Mouse (Mus musculus) liver, postnatal 0 days (tissue): ENCODE measurements at regions not wholly inside any gene's neighbourhood (a gene's known extent, or its start where the extent isn't known, plus 50 kb on each side); places are given as distances from the start of the nearest gene placed in this dataset. TPM values are rescaled to one million over a fixed set of nuclear protein-coding genes. Genes with fewer than 3 reads are reported as not detected.

Experiments
- ATAC-seq: fragments of 200-750 bp; cut with Nextera tagmentation; 2 replicates; pipeline ENCODE4 v1.8.0; 2017; ENCODE audit warnings: mild to moderate bottlenecking, moderate library complexity
- DNase-seq: peaks from one replicate; pipeline ENCODE4 v3.0.0-alpha.2; 2016
- H3K27ac ChIP-seq: fragments of 300-500 bp; sonication (generic); 2 replicates; pipeline ENCODE4 v1.5.1; 2014; ENCODE audit warnings: antibody characterized with exemption, moderate library complexity, mild to moderate bottlenecking, low read depth
- H3K27me3 ChIP-seq: fragments of 300-500 bp; sonication (generic); 2 replicates; pipeline ENCODE4 v1.6.1; 2014; ENCODE audit warnings: low read length, control low read depth, mixed read lengths; ENCODE audit not compliant: insufficient read depth
- H3K36me3 ChIP-seq: fragments of 300-500 bp; sonication (generic); replicated peaks from 2 replicates; pipeline ENCODE4 v1.6.1; 2014; ENCODE audit warnings: mild to moderate bottlenecking, control low read depth, low read length, moderate library complexity, mixed read lengths; ENCODE audit not compliant: insufficient read depth
- H3K4me1 ChIP-seq: fragments of 300-500 bp; sonication (generic); 2 replicates; pipeline ENCODE4 v1.6.1; 2014; ENCODE audit warnings: antibody characterized with exemption, mild to moderate bottlenecking, control low read depth; ENCODE audit not compliant: insufficient read depth
- H3K4me2 ChIP-seq: fragments of 300-500 bp; sonication (generic); 2 replicates; pipeline ENCODE4 v1.6.1; 2014; ENCODE audit warnings: low read depth, mild to moderate bottlenecking, low read length, moderate library complexity, mixed read lengths
- H3K4me3 ChIP-seq: fragments of 300-500 bp; sonication (generic); 2 replicates; pipeline ENCODE4 v1.5.1; 2014; ENCODE audit warnings: low read depth, low read length
- H3K9ac ChIP-seq: fragments of 300-500 bp; sonication (generic); replicated peaks from 2 replicates; pipeline ENCODE4 v1.6.1; 2014; ENCODE audit warnings: mild to moderate bottlenecking, moderate library complexity
- H3K9me3 ChIP-seq: fragments of 300-500 bp; sonication (generic); 2 replicates; pipeline ENCODE4 v1.6.1; 2016; ENCODE audit warnings: mild to moderate bottlenecking, control low read depth, low read length, mixed read lengths
- CTCF ChIP-seq: sonication (generic); IDR thresholded peaks from 2 replicates; pipeline ENCODE4 v1.5.1; 2016; ENCODE audit warnings: antibody characterized with exemption, low read depth
- EP300 ChIP-seq: IDR thresholded peaks from 2 replicates; pipeline ENCODE4 v1.6.1; 2016; ENCODE audit warnings: antibody characterized with exemption, low read depth, mild to moderate bottlenecking
- WGBS: fragments of 180-500 bp; shearing (Covaris S2); extraction: QIAGEN DNeasy Blood & Tissue Kit; methylation state at CpG from one replicate; pipeline ENCODE4 v1.1.7; 2014; ENCODE audit not compliant: insufficient replicate concordance; 5-methylcytosine and 5-hydroxymethylcytosine counted together
- microRNA-seq: library from miRNA; unstranded; fragments of <30 nt; microRNA quantifications from one replicate; pipeline ENCODE4, GENCODE M21; 2016

- no peak for TF ChIP-seq EP300
- TF ChIP-seq CTCF, result peak; percentile 72
- peak; percentile 58 for DNase-seq
Measured at GRCm38 (mm10) chr8:107881851-107882250, 60.6 kb upstream of the Zfhx3 start.

GRCm38 (mm10) chr8:107885547-107885946, 56.9 kb upstream of the Zfhx3 start:
- H3K27me3 ChIP-seq, result no peaks in the 10 kb centered on the region
- H3K4me3 ChIP-seq, result no peak overlapping the region
- TF ChIP-seq EP300, result no peak

More at GRCm38 (mm10) chr8:107881851-107882250, 60.6 kb upstream of the Zfhx3 start:
- no peak overlapping the region for H3K4me3 ChIP-seq
- no peak for ATAC-seq
- no peaks in the 10 kb centered on the region for H3K9me3 ChIP-seq
- no peak overlapping the region for H3K4me2 ChIP-seq
- no peaks in the 10 kb centered on the region for H3K36me3 ChIP-seq
- no peaks in the 10 kb centered on the region for H3K4me1 ChIP-seq
- H3K27ac ChIP-seq, result no peak overlapping the region
- no peak overlapping the region for H3K9ac ChIP-seq
- WGBS, result 20% methylated on average over 7 of the region's 7 CpGs
- H3K27me3 ChIP-seq, result no peaks in the 10 kb centered on the region

GRCm38 (mm10) chr8:107885971-107886370, 56.5 kb upstream of the Zfhx3 start:
- Histone ChIP-seq H3K36me3 (no peaks in the 10 kb centered on the region), H3K4me3 (no peak overlapping the region), H3K4me1 (no peaks in the 10 kb centered on the region), H3K27ac (no peak overlapping the region), H3K27me3 (no peaks in the 10 kb centered on the region), H3K4me2 (no peak overlapping the region), H3K9me3 (no peaks in the 10 kb centered on the region), H3K9ac (no peak overlapping the region)
- WGBS, result 65% methylated on average over 5 of the region's 5 CpGs
- no peak for ATAC-seq
- DNase-seq, result no peak
- TF ChIP-seq EP300, result no peak
- no peak for TF ChIP-seq CTCF

More at GRCm38 (mm10) chr8:107885547-107885946, 56.9 kb upstream of the Zfhx3 start:
- Histone ChIP-seq H3K9ac (no peak overlapping the region), H3K9me3 (no peaks in the 10 kb centered on the region), H3K36me3 (no peaks in the 10 kb centered on the region), H3K27ac (no peak overlapping the region), H3K4me2 (no peak overlapping the region), H3K4me1 (no peaks in the 10 kb centered on the region)
- no peak for DNase-seq
- 60% methylated on average over 7 of the region's 7 CpGs for WGBS
- ATAC-seq, result no peak

GRCm38 (mm10) chr8:107886516-107887253, 55.8 kb upstream of the Zfhx3 start:
- Histone ChIP-seq H3K36me3 (no peaks in the 10 kb centered on the region), H3K4me1 (no peaks in the 10 kb centered on the region), H3K9me3 (no peaks in the 10 kb centered on the region), H3K4me2 (no peak overlapping the region), H3K4me3 (no peak overlapping the region), H3K9ac (no peak overlapping the region), H3K27ac (no peak overlapping the region), H3K27me3 (no peaks in the 10 kb centered on the region)
- WGBS, result 72% methylated on average over 19 of the region's 19 CpGs
- no peak for ATAC-seq
- TF ChIP-seq EP300, result no peak
- TF ChIP-seq CTCF, result no peak
- no peak for DNase-seq

GRCm38 (mm10) chr8:107887333-107887732, 55.1 kb upstream of the Zfhx3 start:
- no peaks in the 10 kb centered on the region for H3K27me3 ChIP-seq
- no peak overlapping the region for H3K4me3 ChIP-seq
- ATAC-seq, result no peak
- TF ChIP-seq EP300 (no peak), CTCF (no peak)
- H3K9me3 ChIP-seq, result no peaks in the 10 kb centered on the region
- 39% methylated on average over 10 of the region's 10 CpGs for WGBS
- no peak overlapping the region for H3K27ac ChIP-seq
- H3K9ac ChIP-seq, result no peak overlapping the region
- H3K4me1 ChIP-seq, result no peaks in the 10 kb centered on the region
- H3K4me2 ChIP-seq, result no peak overlapping the region
- DNase-seq, result no peak
- no peaks in the 10 kb centered on the region for H3K36me3 ChIP-seq

- Histone ChIP-seq H3K27me3 (no peaks in the 10 kb centered on the region), H3K36me3 (no peaks in the 10 kb centered on the region), H3K4me1 (no peaks in the 10 kb centered on the region), H3K27ac (no peak overlapping the region), H3K9ac (no peak overlapping the region), H3K4me3 (no peak overlapping the region), H3K4me2 (no peak overlapping the region), H3K9me3 (no peaks in the 10 kb centered on the region)
- TF ChIP-seq EP300 (no peak), CTCF (no peak)
- DNase-seq (no peak), ATAC-seq (no peak)
- WGBS, result 70% methylated on average over 5 of the region's 5 CpGs
Measured at GRCm38 (mm10) chr8:107890922-107891321, 51.5 kb upstream of the Zfhx3 start.

Small RNAs in the stretch of these regions (microRNA-seq; reads per million reads assigned to microRNA genes)
- not detected for gene Gm22825
- not detected for gene Gm23646
